Mouse (Mus musculus) liver, adult 2 months (tissue): Measurements from ENCODE around the gene Hdac4.

Experiments
- CTCF ChIP-seq: fragments of 200-500 bp; IDR thresholded peaks from 2 replicates; pipeline ENCODE4 v1.5.1; 2011; ENCODE audit warnings: low read depth, low read length, control low read depth
- POLR2A ChIP-seq: fragments of 200-500 bp; IDR thresholded peaks from 2 replicates; pipeline ENCODE4 v1.6.1; 2011; ENCODE audit warnings: low read length, control low read depth; ENCODE audit not compliant: insufficient read depth; ENCODE audit errors: extremely low read depth

- no peak for TF ChIP-seq CTCF
- no peak for TF ChIP-seq POLR2A
Observed at GRCm38 (mm10) chr1:91984507-91984906, 211.0 kb downstream of the Hdac4 start.
